Mouse (Mus musculus) CH12.LX (cell line): ENCODE measurements around the gene Hist1h2ag. TPM values are rescaled to one million over a fixed set of nuclear protein-coding genes. Genes with fewer than 3 reads are reported as not detected.

Experiments used
- DNase-seq: peaks from one replicate; pipeline ENCODE4 v3.0.0-alpha.2; 2013; ENCODE audit errors: extremely low read depth
- H3K27ac ChIP-seq: 2 replicates; pipeline ENCODE4 v1.5.1; 2012; ENCODE audit warnings: low read depth, mild to moderate bottlenecking, control low read depth, moderate library complexity; ENCODE audit not compliant: insufficient read depth
- H3K27me3 ChIP-seq: replicated peaks from 2 replicates; pipeline ENCODE3; 2012; ENCODE audit warnings: inconsistent platforms
- H3K36me3 ChIP-seq, 2 experiments: replicated peaks in 1 of 2; 2 replicates each; pipeline versions ENCODE3 to v1.6.1; 2012; ENCODE audit warnings: inconsistent platforms in 1 of 2, low read length in 1 of 2, mild to moderate bottlenecking in 1 of 2, mixed read lengths in 1 of 2, moderate library complexity in 1 of 2; ENCODE audit not compliant: control insufficient read depth in 1 of 2, insufficient read depth in 1 of 2
- H3K4me1 ChIP-seq, 2 experiments: 2 replicates each; pipeline ENCODE4 v1.6.1; 2012; ENCODE audit warnings: inconsistent platforms in 1 of 2, moderate library complexity in 1 of 2; ENCODE audit not compliant: insufficient read depth in 2 of 2, control insufficient read depth in 1 of 2
- H3K4me2 ChIP-seq: 2 replicates; pipeline ENCODE4 v1.6.1; 2012; ENCODE audit warnings: low read depth, mild to moderate bottlenecking, control low read depth; ENCODE audit not compliant: poor library complexity, insufficient read depth, severe bottlenecking
- H3K4me3 ChIP-seq, 3 experiments: fragments of 150-350 bp in 1 of 3; sonication (generic) in 1 of 3; replicated peaks in 1 of 3; 2 replicates each; pipeline versions ENCODE3 to v1.5.1; 2011 to 2012; ENCODE audit warnings: low read depth in 2 of 3, low read length in 2 of 3, mild to moderate bottlenecking in 2 of 3, moderate library complexity in 2 of 3, control low read depth in 1 of 3, improper control_type of control experiment in 1 of 3, inconsistent platforms in 1 of 3, mixed read lengths in 1 of 3; ENCODE audit not compliant: poor library complexity in 1 of 3
- H3K79me2 ChIP-seq: replicated peaks from 2 replicates; pipeline ENCODE4 v1.6.1; 2012; ENCODE audit warnings: mild to moderate bottlenecking, moderate library complexity; ENCODE audit not compliant: control insufficient read depth, poor library complexity, insufficient read depth, severe bottlenecking; ENCODE audit errors: extremely low read depth
- H3K9ac ChIP-seq: 2 replicates; pipeline ENCODE4 v1.6.1; 2012; ENCODE audit warnings: low read depth, mild to moderate bottlenecking, control low read depth, moderate library complexity; ENCODE audit not compliant: insufficient read depth
- H3K9me3 ChIP-seq: replicated peaks from 2 replicates; pipeline ENCODE3; 2012; ENCODE audit warnings: low read length, inconsistent platforms, mixed read lengths
- BHLHE40 ChIP-seq: IDR thresholded peaks from 2 replicates; pipeline ENCODE4 v1.6.1; 2011; ENCODE audit warnings: mild to moderate bottlenecking, low read depth, low read length, improper control_type of control experiment
- CTCF ChIP-seq, 2 experiments: IDR thresholded peaks in 1 of 2; conservative IDR thresholded peaks in 1 of 2; 2 replicates each; pipeline ENCODE4 v1.5.1; 2011 to 2012; ENCODE audit warnings: low read depth in 2 of 2, low read length in 2 of 2, improper control_type of control experiment in 1 of 2, inconsistent platforms in 1 of 2, mild to moderate bottlenecking in 1 of 2, moderate library complexity in 1 of 2
- ELF1 ChIP-seq: IDR thresholded peaks from 2 replicates; pipeline ENCODE4 v1.6.1; 2014; ENCODE audit warnings: low read depth, mild to moderate bottlenecking, inconsistent platforms, low read length, improper control_type of control experiment
- GABPA ChIP-seq: IDR thresholded peaks from 2 replicates; pipeline ENCODE4 v1.6.1; 2012; ENCODE audit warnings: low read depth, low read length, improper control_type of control experiment, inconsistent platforms; ENCODE audit not compliant: insufficient replicate concordance
- IRF4 ChIP-seq: IDR thresholded peaks from 2 replicates; pipeline ENCODE4 v1.6.1; 2014; ENCODE audit warnings: low read depth, mild to moderate bottlenecking, inconsistent platforms, low read length, improper control_type of control experiment
- JUN ChIP-seq: IDR thresholded peaks from 2 replicates; pipeline ENCODE4 v1.6.1; 2011; ENCODE audit warnings: low read depth, mild to moderate bottlenecking, low read length, improper control_type of control experiment, moderate library complexity; ENCODE audit not compliant: insufficient read depth
- JUND ChIP-seq: conservative IDR thresholded peaks from 2 replicates; pipeline ENCODE4 v1.6.1; 2011; ENCODE audit warnings: low read depth, low read length, improper control_type of control experiment
- KAT2A ChIP-seq: IDR thresholded peaks from 2 replicates; pipeline ENCODE4 v1.6.1; 2012; ENCODE audit warnings: low read length, improper control_type of control experiment, inconsistent platforms; ENCODE audit not compliant: insufficient replicate concordance
- MAFK ChIP-seq: IDR thresholded peaks from 2 replicates; pipeline ENCODE4 v1.6.1; 2011; ENCODE audit warnings: low read length, improper control_type of control experiment; ENCODE audit not compliant: insufficient replicate concordance
- MAX ChIP-seq: IDR thresholded peaks from 2 replicates; pipeline ENCODE4 v1.6.1; 2011; ENCODE audit warnings: low read length, improper control_type of control experiment
- MAZ ChIP-seq: IDR thresholded peaks from 2 replicates; pipeline ENCODE4 v1.6.1; 2012; ENCODE audit warnings: low read depth, mild to moderate bottlenecking, inconsistent platforms, low read length, improper control_type of control experiment, moderate library complexity
- MXI1 ChIP-seq: IDR thresholded peaks from 2 replicates; pipeline ENCODE4 v1.6.1; 2011; ENCODE audit warnings: mild to moderate bottlenecking, low read depth, low read length, improper control_type of control experiment
- MYC ChIP-seq: IDR thresholded peaks from 2 replicates; pipeline ENCODE4 v1.6.1; 2011; ENCODE audit warnings: low read depth, mild to moderate bottlenecking, improper control_type of control experiment, low read length
- NELFE ChIP-seq: IDR thresholded peaks from 2 replicates; pipeline ENCODE4 v1.6.1; 2011; ENCODE audit warnings: low read depth, low read length, improper control_type of control experiment
- NRF1 ChIP-seq: IDR thresholded peaks from 2 replicates; pipeline ENCODE4 v1.6.1; 2014; ENCODE audit warnings: low read depth, mild to moderate bottlenecking, inconsistent platforms, low read length, improper control_type of control experiment, moderate library complexity
- RAD21 ChIP-seq: IDR thresholded peaks from 2 replicates; pipeline ENCODE4 v1.6.1; 2011; ENCODE audit warnings: low read depth, mild to moderate bottlenecking, low read length, improper control_type of control experiment, moderate library complexity
- RCOR1 ChIP-seq: conservative IDR thresholded peaks from 2 replicates; pipeline ENCODE4 v1.6.1; 2012; ENCODE audit warnings: low read depth, mild to moderate bottlenecking, inconsistent platforms, low read length, improper control_type of control experiment
- SIN3A ChIP-seq: IDR thresholded peaks from 2 replicates; pipeline ENCODE4 v1.6.1; 2012; ENCODE audit warnings: low read length, improper control_type of control experiment, inconsistent platforms
- SMC3 ChIP-seq: IDR thresholded peaks from 2 replicates; pipeline ENCODE4 v1.6.1; 2011; ENCODE audit warnings: low read depth, low read length, improper control_type of control experiment
- TBP ChIP-seq: conservative IDR thresholded peaks from 2 replicates; pipeline ENCODE4 v1.6.1; 2011; ENCODE audit warnings: low read depth, low read length, improper control_type of control experiment
- UBTF ChIP-seq: IDR thresholded peaks from 2 replicates; pipeline ENCODE4 v1.6.1; 2012; ENCODE audit warnings: low read depth, mild to moderate bottlenecking, inconsistent platforms, low read length, improper control_type of control experiment, moderate library complexity
- ZC3H11A ChIP-seq: IDR thresholded peaks from 2 replicates; pipeline ENCODE4 v1.6.1; 2012; ENCODE audit warnings: low read depth, mild to moderate bottlenecking, inconsistent platforms, low read length, improper control_type of control experiment
- ZKSCAN1 ChIP-seq: IDR thresholded peaks from 2 replicates; pipeline ENCODE4 v1.6.1; 2012; ENCODE audit warnings: low read depth, inconsistent platforms, low read length, improper control_type of control experiment, borderline replicate concordance
- dilution Hi-C: fragments of 300-500 bp; cut with MboI; formaldehyde crosslinking; loops from 2 replicates; pipeline ENCODE4 v1.14.3; 2020; ENCODE audit warnings: low sequenced_read_pairs; ENCODE audit not compliant: extremely low pct_unique_long_range_greater_than_20kb, extremely low pct_ligation_motif_present
- in situ Hi-C: fragments of 300-500 bp; cut with MboI; formaldehyde crosslinking; loops from 3 replicates; pipeline ENCODE4 v1.14.3; 2019; ENCODE audit warnings: low sequenced_read_pairs, low pct_ligation_motif_present, low pct_unique_long_range_greater_than_20kb, mixed read lengths
- polyA plus RNA-seq: library from polyadenylated mRNA; unstranded; fragments of >175 nt; gene quantifications from 2 replicates; pipeline ENCODE4 v1.2.1, GENCODE M21; 2012; ENCODE audit warnings: low read depth; ENCODE audit not compliant: insufficient read length
- total RNA-seq, 2 experiments: library from RNA; depleted of rRNA; stranded (reverse); fragments of 300-350 nt in 1 of 2; fragments of >200 nt in 1 of 2; gene quantifications; 2 replicates each; pipeline ENCODE4 v1.2.3; 2012 to 2014

Hist1h2ag gene
- total and polyA plus RNA-seq, 3 experiments = 7.3 to 576 (median 22.0) TPM

DNA sequence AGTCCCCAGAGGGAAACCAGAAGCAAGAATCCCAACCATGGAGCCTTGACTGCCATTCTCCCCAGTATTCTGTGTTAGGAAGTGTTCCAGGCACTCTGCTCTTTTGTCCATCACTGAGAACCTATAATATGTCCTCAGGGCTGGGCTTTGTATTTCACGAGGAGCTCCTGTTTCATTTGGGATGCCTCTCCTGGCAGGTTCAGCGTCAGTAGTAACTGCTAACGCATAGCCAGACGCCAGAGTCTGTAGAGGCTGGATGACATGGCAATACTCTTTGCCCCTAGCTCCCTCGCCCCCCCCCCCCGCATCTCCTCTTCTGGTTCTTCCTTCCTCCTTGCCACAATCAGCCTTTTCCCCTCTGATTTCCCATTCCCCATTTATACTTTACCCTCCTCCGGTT is 33.1 kb downstream of the Hist1h2ag start, which contains the start of gene Prss16:
Gene Prss16 (minus strand): TSS at position 101 of the 400 bp plus-strand sequence.
- no peak within 1 kb of the TSS for H3K4me3 ChIP-seq
- no peak within 1 kb of the TSS for H3K4me2 ChIP-seq
- no peaks in the 10 kb centered on the region for H3K79me2 ChIP-seq
- no peak for TF ChIP-seq RAD21
- TF ChIP-seq CTCF (conservative IDR thresholded peaks at IDR 0.05 in 1 of 2, IDR thresholded peaks at IDR 0.05 in 1 of 2; ENCODE audit: low read depth in 2 of 2, low read length in 2 of 2) = no peak
- TF ChIP-seq TBP = no peak
- no peak for TF ChIP-seq IRF4
- TF ChIP-seq JUN = no peak
- TF ChIP-seq ZKSCAN1 = no peak
- TF ChIP-seq RCOR1 = no peak
- TF ChIP-seq MAX = no peak
- no peak for TF ChIP-seq MAZ
- no peak for TF ChIP-seq MYC
- no peak for TF ChIP-seq BHLHE40
- no peak for TF ChIP-seq NRF1
- dilution Hi-C loops (no loop called here), in situ Hi-C loops (loop anchor here (25.0 kb wide), 1 partner anchor 597 kb away; the partner anchor contains the start of gene Zkscan3)
- H3K36me3 ChIP-seq = no peaks in the 10 kb centered on the region
- H3K27ac ChIP-seq = no peak within 1 kb of the TSS
- DNase-seq = no peak
- peaks cover 84% of the 10 kb centered on the region for H3K27me3 ChIP-seq
- peaks cover 3 to 16% of the 10 kb centered on the region in 2 experiments; a peak in 3 of 4 replicates for H3K4me1 ChIP-seq
- H3K9me3 ChIP-seq = no peaks in the 10 kb centered on the region
- H3K9ac ChIP-seq = no peak within 1 kb of the TSS

DNA sequence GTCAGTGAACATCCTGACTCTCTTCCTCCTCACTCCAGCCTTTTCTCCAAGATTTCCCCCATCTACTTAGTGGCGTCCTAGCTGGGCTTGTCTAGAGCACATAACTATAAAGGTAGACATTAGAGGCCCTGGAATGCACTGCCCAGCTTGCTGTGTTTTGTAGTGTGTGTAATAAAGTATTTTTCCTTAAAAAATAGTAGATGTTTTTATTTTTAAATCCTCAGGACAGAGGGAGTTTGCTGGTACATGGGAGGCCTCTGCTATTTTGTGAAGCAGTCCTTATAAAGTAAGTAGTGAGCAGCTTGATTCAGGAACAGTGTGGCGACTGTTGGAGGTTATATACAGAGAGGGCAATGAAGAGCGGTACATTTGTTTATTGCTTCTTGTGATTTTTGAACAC is 34.0 kb downstream of the Hist1h2ag start:
- H3K4me3 ChIP-seq = no peak overlapping the region
- H3K9ac ChIP-seq = no peak overlapping the region
- in situ Hi-C loops = loop anchor here (25.0 kb wide), 1 partner anchor 596 kb away; the partner anchor contains the start of gene Zkscan3
- TF ChIP-seq SMC3 (no peak), MXI1 (no peak), ELF1 (no peak), ZC3H11A (no peak), ZKSCAN1 (no peak), MAZ (no peak), UBTF (no peak), NELFE (no peak), GABPA (no peak), RCOR1 (no peak), JUND (no peak), MAX (no peak), MAFK (no peak), KAT2A (no peak), SIN3A (no peak)
- TF ChIP-seq, all 38 proteins: peak for 0
- H3K27me3 ChIP-seq = peaks cover 84% of the 10 kb centered on the region
- no peaks in the 10 kb centered on the region for H3K79me2 ChIP-seq
- peaks cover 3 to 16% of the 10 kb centered on the region in 2 experiments; a peak in 3 of 4 replicates for H3K4me1 ChIP-seq
- H3K9me3 ChIP-seq = no peaks in the 10 kb centered on the region
- dilution Hi-C loops = no loop called here
- no peak overlapping the region for H3K27ac ChIP-seq
- H3K36me3 ChIP-seq = no peaks in the 10 kb centered on the region
- DNase-seq = no peak
- H3K4me2 ChIP-seq = no peak overlapping the region
